Mouse (Mus musculus) gastrocnemius, postnatal 36 days (tissue): ENCODE results near the gene Ahnak. TPM values are rescaled to one million over a fixed set of nuclear protein-coding genes. Genes with fewer than 3 reads are reported as not detected.
A peak's percentile ranks its signal among the peaks of the same experiment; 100 is the strongest.
"Not testable (repeated sequence)": the region's sequence is repeated elsewhere in the genome, so short reads cannot be mapped to it uniquely, and the experiment has no call there.

Source experiments
- DNase-seq, 2 experiments: peaks; one replicate each; pipeline ENCODE4 v3.0.0; 2022
- intact Hi-C: fragments of 180-260 bp; cut with DNase I; formaldehyde crosslinking; loops from one replicate; pipeline ENCODE4 v1.15.1; 2025
- total RNA-seq, 2 experiments: library from RNA; stranded (reverse); gene quantifications; 2 replicates each; pipeline ENCODE4 v1.2.3; 2021

Ahnak gene
- total RNA-seq, 2 experiments from 2014 or later, result 171 to 208 TPM

- intact Hi-C loops, result loop anchor here (10.0 kb wide), 1 partner anchor 396 kb away; no protein-coding TSS in a partner anchor
- no peak for DNase-seq
Measured at GRCm38 (mm10) chr19:9110182-9110869, 121.2 kb downstream of the Ahnak start.

DNA sequence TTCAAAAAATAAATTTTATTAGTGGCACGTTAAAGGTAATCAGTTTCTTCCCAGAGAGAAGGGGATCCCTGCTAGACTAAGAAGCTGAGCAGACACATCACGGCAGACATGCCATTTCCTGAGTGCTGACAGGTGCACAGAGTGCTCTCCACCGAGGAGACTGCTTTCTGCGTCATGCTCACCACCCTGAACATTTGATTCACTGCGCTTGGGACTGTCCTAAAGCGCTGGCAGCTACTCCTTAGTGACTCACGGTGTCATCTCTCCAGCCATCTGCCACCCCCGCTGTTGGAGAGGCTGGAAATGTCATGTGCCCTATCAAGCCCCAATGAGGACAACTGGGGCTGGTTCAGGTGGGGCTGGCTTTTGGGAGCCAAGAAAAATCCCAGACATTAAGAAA, 123.0 kb downstream of the Ahnak start:
- peak in 1 of 2 experiments; percentile 55 for DNase-seq
- intact Hi-C loops, result loop anchor here (10.0 kb wide), 1 partner anchor 397 kb away; no protein-coding TSS in a partner anchor

GRCm38 (mm10) chr19:9116268-9116667, 127.2 kb downstream of the Ahnak start:
- intact Hi-C loops, result loop anchor here (10.0 kb wide), 1 partner anchor 401 kb away; no protein-coding TSS in a partner anchor
- DNase-seq, result no peak

DNA sequence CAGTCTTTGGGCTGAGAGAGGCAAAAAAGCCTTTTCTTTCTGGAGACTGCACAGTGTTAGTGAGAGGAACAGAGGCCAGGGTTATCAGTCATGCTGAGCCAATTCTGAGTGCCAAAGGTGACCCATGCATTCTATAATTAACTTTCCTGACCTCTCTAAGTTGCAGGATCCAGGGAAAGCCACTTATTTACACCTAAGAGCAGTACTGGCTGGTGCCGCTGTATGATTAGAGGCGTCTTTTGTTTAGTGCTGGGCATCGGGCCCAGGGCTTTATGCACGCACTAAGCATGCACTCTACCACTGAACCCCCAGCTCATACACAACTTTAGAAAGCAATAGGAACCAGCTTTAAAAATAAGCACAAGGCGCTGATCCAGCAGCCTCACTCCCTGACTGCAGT, 128.2 kb downstream of the Ahnak start:
- intact Hi-C loops, result loop anchor here (10.0 kb wide), 1 partner anchor 402 kb away; no protein-coding TSS in a partner anchor
- DNase-seq, result no peak

GRCm38 (mm10) chr19:9119655-9120425, 130.8 kb downstream of the Ahnak start:
- no peak for DNase-seq
- intact Hi-C loops, result loop anchor here (10.0 kb wide), 1 partner anchor 405 kb away; no protein-coding TSS in a partner anchor

DNA sequence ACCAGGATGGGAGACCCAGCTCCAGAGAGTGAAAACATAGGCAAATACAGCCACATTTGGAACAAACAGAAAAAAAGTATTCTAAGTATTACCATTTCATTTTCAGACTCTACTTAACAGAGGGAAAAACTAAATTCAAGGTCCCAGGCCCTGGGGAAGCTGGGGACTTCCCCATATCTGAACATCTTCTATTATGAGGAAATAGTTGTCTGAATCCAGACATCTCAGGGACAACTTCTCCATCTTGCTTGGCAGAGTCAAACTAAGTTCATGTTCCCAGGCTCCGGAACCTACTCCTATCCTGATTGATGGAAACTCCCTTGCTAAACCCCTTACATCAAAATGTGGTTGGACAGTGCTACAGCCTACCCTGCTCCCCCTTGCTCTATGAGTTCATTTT, 133.3 kb downstream of the Ahnak start:
- intact Hi-C loops, result no loop called here
- DNase-seq, result no peak

DNA sequence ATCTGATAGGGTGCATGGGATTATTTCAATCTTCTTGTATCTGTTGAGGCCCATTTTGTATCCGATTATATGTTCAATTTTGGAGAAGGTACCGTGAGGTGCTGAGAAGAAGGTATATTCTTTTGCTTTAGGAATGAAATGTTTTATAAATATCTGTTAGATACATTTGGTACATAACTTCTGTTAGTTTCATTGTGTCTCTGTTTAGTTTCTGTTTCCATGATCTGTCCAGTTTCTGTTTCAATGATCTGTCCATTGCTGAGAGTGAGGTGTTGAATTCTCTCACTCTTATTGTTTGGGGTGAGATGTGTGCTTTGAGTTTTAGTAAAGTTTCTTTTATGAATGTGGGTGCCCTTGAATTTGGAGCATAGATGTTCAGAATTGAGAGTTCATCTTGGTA, 134.9 kb downstream of the Ahnak start:
- intact Hi-C loops, DNase-seq: not testable (repeated sequence)

Other genes starting within 250 kb of the Ahnak start
- gene 1700092M07Rik, start 248.6 kb upstream of the Ahnak start, total RNA-seq, result under 1 TPM in 1 of 2 experiments, not detected in 1; 0.66 TPM
- 10 to 100 TPM; 19.0 to 19.9 TPM for gene Stx5a, start 247.9 kb upstream of the Ahnak start, total RNA-seq
- gene Nxf1, start 232.2 kb upstream of the Ahnak start, total RNA-seq, result 10 to 100 TPM; 24.1 to 32.9 TPM
- gene Tmem223, start 218.3 kb upstream of the Ahnak start, total RNA-seq, result 10 to 100 TPM; 79.6 to 84.2 TPM
- 1 to 10 TPM; 6.1 to 8.2 TPM for gene Tmem179b, start 214.8 kb upstream of the Ahnak start, total RNA-seq
- gene Taf6l, start 202.9 kb upstream of the Ahnak start, total RNA-seq, result 1 to 10 TPM; 4.6 to 4.9 TPM
- gene Polr2g, start 190.7 kb upstream of the Ahnak start, total RNA-seq, result 10 to 100 TPM; 32.0 to 35.4 TPM
- under 1 TPM; 0.42 to 0.74 TPM for gene Zbtb3, start 186.7 kb upstream of the Ahnak start, total RNA-seq
- gene Ttc9c, start 170.0 kb upstream of the Ahnak start, total RNA-seq, result 1 to 10 TPM; 9.2 TPM
- 10 to 100 TPM; 31.0 to 36.6 TPM for gene Hnrnpul2, start 169.3 kb upstream of the Ahnak start, total RNA-seq
- 1 to 10 TPM in 1 of 2 experiments, not detected in 1; 1.4 TPM for gene AC129217.1, start 159.5 kb upstream of the Ahnak start, total RNA-seq
- 10 to 100 TPM; 15.9 to 17.8 TPM for gene Bscl2, start 151.8 kb upstream of the Ahnak start, total RNA-seq
- gene Gng3, start 150.1 kb upstream of the Ahnak start, total RNA-seq, result not detected
- 1 to 10 TPM; 5.8 to 8.8 TPM for gene Lrrn4cl, start 138.5 kb upstream of the Ahnak start, total RNA-seq
- 100 to 1,000 TPM; 197 to 321 TPM for gene Ubxn1, start 117.8 kb upstream of the Ahnak start, total RNA-seq
- gene Uqcc3, start 108.4 kb upstream of the Ahnak start, total RNA-seq, result 10 to 100 TPM; 56.4 to 67.2 TPM
- 1 to 10 TPM; 3.5 TPM for gene Lbhd1, start 105.6 kb upstream of the Ahnak start, total RNA-seq
- gene Gm49403, start 105.4 kb upstream of the Ahnak start, total RNA-seq, result not detected
- gene 1810009A15Rik, start 100.4 kb upstream of the Ahnak start, total RNA-seq, result 10 to 100 TPM; 15.6 to 17.1 TPM
- gene Gm49416, start 100.4 kb upstream of the Ahnak start, total RNA-seq, result under 1 TPM in 1 of 2 experiments, not detected in 1; 0.84 TPM
- gene Ints5, start 96.3 kb upstream of the Ahnak start, total RNA-seq, result 1 to 10 TPM; 8.4 to 9.4 TPM
- 10 to 100 TPM; 19.3 to 19.9 TPM for gene Ganab, start 91.2 kb upstream of the Ahnak start, total RNA-seq
- 10 to 100 TPM; 28.3 to 31.2 TPM for gene B3gat3, start 68.9 kb upstream of the Ahnak start, total RNA-seq
- gene Rom1, start 59.9 kb upstream of the Ahnak start, total RNA-seq, result 10 to 100 TPM in 1 of 2 experiments, 1 to 10 TPM in 1; 6.9 to 11.0 TPM
- 1 to 10 TPM; 5.1 to 7.3 TPM for gene Eml3, start 59.7 kb upstream of the Ahnak start, total RNA-seq
- gene Mta2, start 47.4 kb upstream of the Ahnak start, total RNA-seq, result 10 to 100 TPM; 19.4 to 24.1 TPM
- gene Tut1, start 35.4 kb upstream of the Ahnak start, total RNA-seq, result 1 to 10 TPM; 6.0 to 7.7 TPM
- gene Eef1g, start 22.2 kb upstream of the Ahnak start, total RNA-seq, result 100 to 1,000 TPM; 441 to 447 TPM
- not detected for gene Scgb1a1, start 98.7 kb downstream of the Ahnak start, total RNA-seq
- 10 to 100 TPM; 30.2 to 32.2 TPM for gene Asrgl1, start 146.4 kb downstream of the Ahnak start, total RNA-seq